Comparison of ENCODE assay signal across 8 mouse cellular contexts in genomic region chr3:88142546-88142915, GRCm38 (mm10). TPM values are rescaled to one million over a fixed set of nuclear protein-coding genes. Genes with fewer than 3 reads are reported as not detected.
DNase-seq lines count a peak whose midpoint lies in the region; ATAC-seq lines count a peak whose summit lies in the region.

No protein-coding gene starts in this region.

- H3K27me3 ChIP-seq in hindbrain, embryonic 13.5 days = peaks cover 20% of the 10 kb centered on the region
- H3K27me3 ChIP-seq in midbrain, embryonic 12.5 days = peaks cover 27% of the 10 kb centered on the region

- H3K9ac ChIP-seq in hindbrain, embryonic 13.5 days = peak overlapping the region; percentile 94
- H3K9ac ChIP-seq in midbrain, embryonic 12.5 days (replicated peaks) = peak overlapping the region; percentile 86

- H3K27ac ChIP-seq in hindbrain, embryonic 13.5 days = peak overlapping the region; percentile 99
- peak overlapping the region; percentile 94 for H3K27ac ChIP-seq in midbrain, embryonic 12.5 days (replicated peaks)

- 0% methylated on average over 55 of the region's 57 CpGs for WGBS in hindbrain, embryonic 13.5 days
- WGBS in midbrain, embryonic 12.5 days = under 1% methylated on average over 57 of the region's 57 CpGs

- H3K9me3 ChIP-seq in hindbrain, embryonic 13.5 days = no peaks in the 10 kb centered on the region
- no peaks in the 10 kb centered on the region for H3K9me3 ChIP-seq in midbrain, embryonic 12.5 days

- peaks cover 68% of the 10 kb centered on the region for H3K4me1 ChIP-seq in hindbrain, embryonic 13.5 days (replicated peaks)
- H3K4me1 ChIP-seq in midbrain, embryonic 12.5 days = peaks cover 65% of the 10 kb centered on the region

- peak; percentile 70 for DNase-seq in gastrocnemius, postnatal 10 days
- no peak for DNase-seq in gastrocnemius, adult 8-10 months (ENCODE audit: low spot score in 2 of 2)
- peak; percentile 75 for DNase-seq in right cerebral cortex, postnatal 4 days
- DNase-seq in right cerebral cortex, adult 18-20 months = no peak
- no peak for DNase-seq in cerebellum, adult 9-11 months

- H3K36me3 ChIP-seq in hindbrain, embryonic 13.5 days = no peaks in the 10 kb centered on the region
- H3K36me3 ChIP-seq in midbrain, embryonic 12.5 days = no peaks in the 10 kb centered on the region

- peak overlapping the region; percentile 97 for H3K4me2 ChIP-seq in hindbrain, embryonic 13.5 days
- H3K4me2 ChIP-seq in midbrain, embryonic 12.5 days (replicated peaks) = peak overlapping the region; percentile 92

- ATAC-seq in hindbrain, embryonic 13.5 days (ENCODE audit: low FRiP score) = peak; percentile 55
- peak; percentile 44 for ATAC-seq in midbrain, embryonic 12.5 days (ENCODE audit: low FRiP score, low read depth)
- ATAC-seq in monocyte, adult 5-6 weeks (replicated peaks; ENCODE audit: insufficient number of reproducible peaks, low FRiP score, low TSS enrichment, poor library complexity, severe bottlenecking) = no peak

- peak overlapping the region; percentile 92 for H3K4me3 ChIP-seq in hindbrain, embryonic 13.5 days
- peak overlapping the region; percentile 89 for H3K4me3 ChIP-seq in midbrain, embryonic 12.5 days

RNA-seq across cellular contexts. Expression of gene Mef2d, which starts 0.4 kb away (rescaled TPM):
- 100 to 1,000 TPM; 148 to 163 TPM for total RNA-seq in gastrocnemius, postnatal 10 days (2021)
- total RNA-seq in gastrocnemius, adult 8-10 months (2022) = 100 to 1,000 TPM; 164 to 186 (median 172) TPM
- 14.5 and 14.8 TPM in 2 replicates for polyA plus RNA-seq in hindbrain, embryonic 13.5 days (2015; fragmentation: Nextera tagmentation; extraction: Ambion mirVana)
- polyA plus RNA-seq in midbrain, embryonic 12.5 days (2016; fragmentation: Nextera tagmentation; extraction: Ambion mirVana) = 15.1 and 17.6 TPM in 2 replicates
- total RNA-seq in monocyte, adult 5-6 weeks (2017) = 94.8 to 111 TPM (median 99.0 TPM) in 3 replicates

Comparison
In these comparisons a context has a peak if more than half of its experiments do, and no peak if none do; other contexts are left out.
1. DNase-seq: peak in gastrocnemius, postnatal 10 days (single experiment) and right cerebral cortex, postnatal 4 days (single experiment); none in gastrocnemius, adult 8-10 months (0 of 2), right cerebral cortex, adult 18-20 months (single experiment) and cerebellum, adult 9-11 months (single experiment).